Mouse (Mus musculus) heart, embryonic 14.5 days (tissue): ENCODE data around the gene Scd2. TPM values are rescaled to one million over a fixed set of nuclear protein-coding genes. Genes with fewer than 3 reads are reported as not detected.

Experiments
- ATAC-seq: fragments of 200-750 bp; cut with Nextera tagmentation; 2 replicates; pipeline ENCODE4 v1.8.0; 2017; ENCODE audit warnings: low read depth, moderate TSS enrichment; ENCODE audit not compliant: insufficient number of reproducible peaks, insufficient read depth, low FRiP score
- H3K27ac ChIP-seq, 2 experiments: fragments of 200-500 bp in 1 of 2; fragments of 300-500 bp in 1 of 2; sonication (generic) in 1 of 2; replicated peaks in 1 of 2; 2 replicates each; pipeline ENCODE4 v1.5.1; 2012 to 2014; ENCODE audit warnings: low read depth in 2 of 2, low read length in 2 of 2, control low read depth in 1 of 2, mild to moderate bottlenecking in 1 of 2, mixed read lengths in 1 of 2; ENCODE audit not compliant: control insufficient read depth in 1 of 2, insufficient read depth in 1 of 2
- H3K27me3 ChIP-seq: fragments of 300-500 bp; sonication (generic); 2 replicates; pipeline ENCODE4 v1.6.1; 2014; ENCODE audit warnings: mild to moderate bottlenecking, low read length, control low read depth; ENCODE audit not compliant: control insufficient read depth, insufficient read depth
- H3K36me3 ChIP-seq: fragments of 300-500 bp; sonication (generic); 2 replicates; pipeline ENCODE4 v1.6.1; 2014; ENCODE audit warnings: mild to moderate bottlenecking, control low read depth, low read length, mixed read lengths; ENCODE audit not compliant: control insufficient read depth, insufficient read depth
- H3K4me1 ChIP-seq, 2 experiments: fragments of 200-500 bp in 1 of 2; fragments of 300-500 bp in 1 of 2; sonication (generic) in 1 of 2; 2 replicates each; pipeline ENCODE4 v1.6.1; 2012 to 2014; ENCODE audit warnings: low read length in 2 of 2, control low read depth in 1 of 2, mixed read lengths in 1 of 2; ENCODE audit not compliant: control insufficient read depth in 2 of 2, insufficient read depth in 2 of 2
- H3K4me2 ChIP-seq: fragments of 300-500 bp; sonication (generic); 2 replicates; pipeline ENCODE4 v1.6.1; 2014; ENCODE audit warnings: mild to moderate bottlenecking, low read length
- H3K4me3 ChIP-seq, 2 experiments: fragments of 200-500 bp in 1 of 2; fragments of 300-500 bp in 1 of 2; sonication (generic) in 1 of 2; 2 replicates each; pipeline ENCODE4 v1.5.1; 2012 to 2014; ENCODE audit warnings: low read length in 2 of 2, mild to moderate bottlenecking in 2 of 2, control low read depth in 1 of 2, low read depth in 1 of 2, moderate library complexity in 1 of 2; ENCODE audit not compliant: control insufficient read depth in 1 of 2, insufficient read depth in 1 of 2
- H3K9ac ChIP-seq: fragments of 300-500 bp; sonication (generic); 2 replicates; pipeline ENCODE4 v1.6.1; 2014; ENCODE audit warnings: mild to moderate bottlenecking, low read length
- H3K9me3 ChIP-seq: fragments of 300-500 bp; sonication (generic); 2 replicates; pipeline ENCODE4 v1.6.1; 2016; ENCODE audit warnings: low read length, control low read depth; ENCODE audit not compliant: control insufficient read depth
- WGBS: fragments of 180-500 bp; shearing (Covaris S2); extraction: QIAGEN DNeasy Blood & Tissue Kit; methylation state at CpG from one replicate; pipeline ENCODE4 v1.1.7; 2014; 5-methylcytosine and 5-hydroxymethylcytosine counted together
- polyA plus RNA-seq: library from polyadenylated mRNA; unstranded; fragments of >200 nt; fragmentation: Nextera tagmentation; extraction: Ambion mirVana; gene quantifications from 2 replicates; pipeline ENCODE4 v1.2.1, GENCODE M21; 2014

The Scd2 gene
- polyA plus RNA-seq, 1 experiment from 2014 or later = 139 TPM

- Histone ChIP-seq H3K9ac (peak overlapping the region; percentile 85; the same call in 1 of the 2 replicates), H3K27ac (peak overlapping the region in 1 of 2 experiments; percentile 91; a peak in 3 of 4 replicates), H3K36me3 (peaks cover 22% of the 10 kb centered on the region), H3K4me1 (peaks cover 27 to 47% of the 10 kb centered on the region in 2 experiments), H3K9me3 (no peaks in the 10 kb centered on the region), H3K27me3 (no peaks in the 10 kb centered on the region), H3K4me2 (peak overlapping the region; percentile 93; the same call in 1 of the 2 replicates), H3K4me3 (no peak overlapping the region)
- 95% methylated on average over 2 of the region's 2 CpGs for WGBS
- no peak for ATAC-seq
Measured at GRCm38 (mm10) chr19:44292083-44292482, 1.4 kb upstream of the Scd2 start.

- ATAC-seq = no peak
- 50% methylated on average over 3 of the region's 3 CpGs for WGBS
- Histone ChIP-seq H3K4me3 (peak overlapping the region in 1 of 2 experiments; percentile 91; a peak in 1 of 4 replicates), H3K27me3 (no peaks in the 10 kb centered on the region), H3K4me2 (peak overlapping the region; percentile 93), H3K9ac (peak overlapping the region; percentile 85), H3K27ac (peak overlapping the region; percentile 91 to 99), H3K36me3 (peaks cover 26% of the 10 kb centered on the region), H3K4me1 (peaks cover 28 to 50% of the 10 kb centered on the region in 2 experiments), H3K9me3 (no peaks in the 10 kb centered on the region)
Measured at GRCm38 (mm10) chr19:44292483-44292882, 991 bp upstream of the Scd2 start.

DNA sequence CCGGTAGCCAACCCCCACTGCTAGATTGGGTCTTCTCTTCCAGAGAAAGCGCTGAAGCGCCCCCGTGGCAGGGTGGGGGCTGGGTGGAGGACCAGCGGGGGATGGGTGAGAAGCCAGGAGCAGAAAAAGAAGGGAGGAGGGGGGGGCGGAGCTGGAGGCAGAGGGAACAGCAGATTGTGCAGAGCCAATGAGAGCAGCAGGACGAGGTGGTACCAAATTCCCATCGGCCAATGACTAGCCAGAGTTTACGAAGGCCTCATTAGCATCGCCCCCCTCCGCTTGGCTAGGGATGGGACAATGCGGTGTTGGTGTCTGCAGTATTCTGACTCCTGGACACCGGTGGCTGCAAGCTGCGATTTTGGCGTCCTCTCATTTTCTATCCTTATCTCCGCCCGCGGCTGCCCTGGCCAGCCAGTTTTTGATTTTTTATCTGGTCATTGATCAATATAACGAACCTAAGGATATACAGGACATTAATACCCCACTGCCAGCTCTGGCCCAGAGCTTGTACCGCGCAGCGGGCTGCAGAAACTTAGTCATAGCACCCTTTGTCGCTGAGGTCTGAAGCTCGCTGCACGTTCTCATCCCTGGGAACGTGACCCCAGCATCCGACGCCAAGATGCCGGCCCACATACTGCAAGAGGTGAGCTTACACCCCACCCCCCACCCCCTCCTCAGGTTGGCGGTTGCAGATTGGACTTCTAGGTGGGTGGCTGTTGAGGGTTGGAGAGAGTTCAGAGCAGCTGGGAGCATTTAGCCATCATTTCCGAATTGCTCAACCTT, 486 bp downstream of the Scd2 start:
- Histone ChIP-seq H3K9ac (peak overlapping the region; percentile 85), H3K4me3 (peak overlapping the region; percentile 91 to 92), H3K27me3 (no peaks in the 10 kb centered on the region), H3K9me3 (no peaks in the 10 kb centered on the region), H3K27ac (peak overlapping the region; percentile 91 to 99), H3K4me2 (peak overlapping the region; percentile 93), H3K4me1 (peaks cover 38 to 60% of the 10 kb centered on the region in 2 experiments), H3K36me3 (peaks cover 41% of the 10 kb centered on the region)
- under 1% methylated on average over 30 of the region's 31 CpGs for WGBS
- peak; percentile 91 for ATAC-seq

- H3K9ac ChIP-seq = peak overlapping the region; percentile 85
- no peaks in the 10 kb centered on the region for H3K9me3 ChIP-seq
- peaks cover 40 to 65% of the 10 kb centered on the region in 2 experiments for H3K4me1 ChIP-seq
- peak; percentile 48 for ATAC-seq
- peak overlapping the region; percentile 91 to 92 for H3K27ac ChIP-seq
- WGBS = under 1% methylated on average over 14 of the region's 14 CpGs
- peak overlapping the region; percentile 93 for H3K4me2 ChIP-seq
- no peaks in the 10 kb centered on the region for H3K27me3 ChIP-seq
- peaks cover 47% of the 10 kb centered on the region for H3K36me3 ChIP-seq
- H3K4me3 ChIP-seq = peak overlapping the region; percentile 91 to 92
Measured at GRCm38 (mm10) chr19:44294588-44295041, 1.1 kb downstream of the Scd2 start.

GRCm38 (mm10) chr19:44295251-44295650, 1.8 kb downstream of the Scd2 start:
- Histone ChIP-seq H3K4me2 (peak overlapping the region; percentile 93), H3K27me3 (no peaks in the 10 kb centered on the region), H3K9ac (peak overlapping the region; percentile 85), H3K27ac (peak overlapping the region; percentile 14 to 31; a peak in 2 of 4 replicates), H3K4me3 (peak overlapping the region; percentile 91 to 92), H3K36me3 (peaks cover 54% of the 10 kb centered on the region), H3K4me1 (peaks cover 44 to 70% of the 10 kb centered on the region in 2 experiments), H3K9me3 (no peaks in the 10 kb centered on the region)
- whole genome bisulfite sequencing = 5% methylated on average over 3 of the region's 3 CpGs
- ATAC-seq = no peak

- H3K9ac ChIP-seq = peak overlapping the region; percentile 85
- no peaks in the 10 kb centered on the region for H3K27me3 ChIP-seq
- H3K36me3 ChIP-seq = peaks cover 58% of the 10 kb centered on the region
- WGBS = 10% methylated on average over 4 of the region's 4 CpGs
- no peaks in the 10 kb centered on the region for H3K9me3 ChIP-seq
- H3K4me2 ChIP-seq = peak overlapping the region; percentile 93
- peaks cover 45 to 73% of the 10 kb centered on the region in 2 experiments for H3K4me1 ChIP-seq
- no peak; the same call in 1 of the 2 replicates for ATAC-seq
- peak overlapping the region; percentile 91 to 92 for H3K4me3 ChIP-seq
- no peak overlapping the region for H3K27ac ChIP-seq
Measured at GRCm38 (mm10) chr19:44295741-44296140, 2.3 kb downstream of the Scd2 start.

DNA sequence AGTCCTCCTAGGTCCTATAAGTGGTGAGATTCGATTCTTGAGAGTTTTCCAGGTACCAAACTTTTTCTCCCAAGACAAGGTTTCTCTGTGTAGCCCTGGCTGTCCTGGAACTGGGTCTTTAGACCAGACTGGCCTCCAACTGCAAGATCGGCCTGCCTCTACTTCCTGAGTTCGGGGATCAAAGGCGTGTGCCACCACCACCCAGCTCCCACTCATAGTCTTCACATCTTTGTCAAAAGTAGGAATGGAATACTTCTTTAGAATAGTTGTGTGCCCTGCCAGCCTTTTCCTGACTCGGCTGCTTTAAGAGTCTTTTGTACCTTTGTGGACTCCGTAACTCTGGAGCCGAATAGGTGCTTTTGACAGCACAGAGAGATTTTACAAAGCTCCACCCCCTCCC, 2.7 kb downstream of the Scd2 start:
- H3K27ac ChIP-seq = no peak overlapping the region
- peak overlapping the region; percentile 91 to 92 for H3K4me3 ChIP-seq
- H3K4me2 ChIP-seq = peak overlapping the region; percentile 93
- 53% methylated on average over 7 of the region's 7 CpGs for WGBS
- H3K9me3 ChIP-seq = no peaks in the 10 kb centered on the region
- H3K9ac ChIP-seq = peak overlapping the region; percentile 85
- H3K36me3 ChIP-seq = peaks cover 63% of the 10 kb centered on the region
- H3K4me1 ChIP-seq = peaks cover 46 to 78% of the 10 kb centered on the region in 2 experiments
- no peak for ATAC-seq
- no peaks in the 10 kb centered on the region for H3K27me3 ChIP-seq
